ENCODE assay signal across 13 mouse cellular contexts in the genomic region with DNA sequence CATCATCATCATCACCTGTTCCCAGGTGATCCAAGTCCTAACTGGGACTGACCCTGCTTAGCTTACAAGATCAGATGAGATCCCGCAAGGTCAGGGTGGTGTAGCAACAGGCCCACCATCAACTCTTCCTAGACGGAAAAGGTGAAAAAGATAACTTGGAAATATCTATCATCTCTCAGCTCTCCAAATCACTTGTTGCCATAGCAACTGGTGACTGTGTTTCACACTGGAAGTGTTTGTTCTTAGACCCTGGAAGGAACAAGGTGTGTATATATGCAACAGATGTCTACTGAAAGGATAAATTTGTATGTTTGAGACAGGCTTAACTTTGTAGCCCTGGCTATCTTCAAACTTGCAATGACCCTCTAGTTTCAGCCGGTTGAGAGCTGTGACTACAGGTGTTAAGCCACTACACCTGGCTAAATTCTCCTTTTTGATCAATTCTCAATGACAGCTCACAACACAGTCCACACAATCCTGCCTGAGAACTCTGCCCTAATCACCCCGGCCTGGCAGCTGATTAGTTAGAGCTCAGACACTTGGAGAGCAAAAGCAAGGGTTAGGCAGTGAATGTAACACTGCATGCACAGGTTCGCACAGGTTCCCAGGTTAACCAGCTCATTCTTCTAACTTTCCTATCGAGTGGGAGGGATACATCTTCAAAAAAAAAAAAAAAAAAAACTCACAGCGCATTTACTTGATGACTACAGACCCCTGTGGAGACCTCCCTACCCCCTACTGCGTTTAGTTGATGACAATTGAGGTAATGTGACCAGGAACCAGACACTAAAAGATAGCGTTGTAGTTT. TPM values are rescaled to one million over a fixed set of nuclear protein-coding genes. Genes with fewer than 3 reads are reported as not detected.
DNase-seq lines count a peak whose midpoint lies in the region; ATAC-seq and TF ChIP-seq lines count a peak whose summit lies in the region.
"Had no signal": no experiment of that assay in that cellular context is flagged by ENCODE, and none has a peak within 500 bp of the region (broad histone marks: within the 10 kb centered on the region; RNA-seq: fewer than 3 reads in every experiment).

No protein-coding gene starts in this region.

- H3K27me3 ChIP-seq in heart, embryonic 11.5 days (ENCODE audit: control insufficient read depth, insufficient read depth, low read length), result no peaks in the 10 kb centered on the region; the same call in 1 of the 2 replicates
- H3K27me3 ChIP-seq in midbrain, postnatal 0 days (ENCODE audit: insufficient read depth, low read length), result no peaks in the 10 kb centered on the region
- H3K27me3 ChIP-seq in midbrain, embryonic 11.5 days (ENCODE audit: control insufficient read depth, insufficient read depth, low read length), result no peaks in the 10 kb centered on the region
- no peaks in the 10 kb centered on the region for H3K27me3 ChIP-seq in intestine, embryonic 14.5 days (replicated peaks; ENCODE audit: control insufficient read depth, insufficient read depth, low read length)
- H3K27me3 ChIP-seq in small intestine, adult 2 months (ENCODE audit: control insufficient read depth, insufficient read depth, low read length), result no peaks in the 10 kb centered on the region
- 0 out of 2 replicates have a peak, but pooled peaks cover 4% of the 10 kb centered on the region for H3K27me3 ChIP-seq in neural tube, embryonic 15.5 days (replicated peaks)
- H3K27me3 ChIP-seq: embryonic facial prominence, embryonic 13.5 days had no signal

- TF ChIP-seq POLR2A in small intestine, adult 2 months (IDR thresholded peaks at IDR 0.05; ENCODE audit: low read depth, low read length), result no peak

- no peak for ATAC-seq in heart, embryonic 11.5 days (replicated peaks; ENCODE audit: insufficient number of reproducible peaks, low FRiP score, low TSS enrichment)
- no peak for ATAC-seq in midbrain, postnatal 0 days (ENCODE audit: low FRiP score)
- ATAC-seq in midbrain, embryonic 11.5 days (ENCODE audit: low FRiP score), result no peak
- ATAC-seq in intestine, embryonic 14.5 days (replicated peaks; ENCODE audit: low FRiP score, low TSS enrichment, low read depth), result peak; percentile 31; the same call in 1 of the 2 replicates
- ATAC-seq in neural tube, embryonic 15.5 days (ENCODE audit: low FRiP score), result no peak
- ATAC-seq: forebrain, embryonic 16.5 days had no signal

- intact Hi-C loops in heart, postnatal 10 days (cut with DNase I), result no loop called here

- DNase-seq in heart, postnatal 10 days, result no peak
- DNase-seq in midbrain, postnatal 0 days (ENCODE audit: low spot score), result peak; percentile 46
- no peak for DNase-seq in midbrain, embryonic 11.5 days (ENCODE audit: low spot score, missing footprints)
- no peak for DNase-seq in intestine, embryonic 14.5 days (ENCODE audit: low spot score)
- no peak for DNase-seq in layer of hippocampus, postnatal 36 days
- DNase-seq: cerebellum, postnatal 25 days; kidney, adult 11 months had no signal

- no peak overlapping the region for H3K4me3 ChIP-seq in heart, embryonic 11.5 days (ENCODE audit: low read depth, low read length)
- no peak overlapping the region for H3K4me3 ChIP-seq in midbrain, postnatal 0 days (ENCODE audit: low read depth, low read length)
- H3K4me3 ChIP-seq in midbrain, embryonic 11.5 days (ENCODE audit: low read depth, low read length), result no peak overlapping the region
- H3K4me3 ChIP-seq in intestine, embryonic 14.5 days (ENCODE audit: low read depth, low read length), result no peak overlapping the region
- no peak overlapping the region for H3K4me3 ChIP-seq in small intestine, adult 2 months (ENCODE audit: low read depth, low read length)
- no peak overlapping the region for H3K4me3 ChIP-seq in neural tube, embryonic 15.5 days (replicated peaks)
- H3K4me3 ChIP-seq: embryonic facial prominence, embryonic 13.5 days; limb, embryonic 12.5 days had no signal

- peaks cover 11% of the 10 kb centered on the region; the same call in 1 of the 2 replicates for H3K4me1 ChIP-seq in heart, embryonic 11.5 days (ENCODE audit: control insufficient read depth, insufficient read depth, low read length)
- H3K4me1 ChIP-seq in midbrain, postnatal 0 days (ENCODE audit: insufficient read depth, low read length), result no peaks in the 10 kb centered on the region
- no peaks in the 10 kb centered on the region; the same call in 1 of the 2 replicates for H3K4me1 ChIP-seq in midbrain, embryonic 11.5 days (ENCODE audit: control insufficient read depth, insufficient read depth, low read length)
- peaks cover 22% of the 10 kb centered on the region for H3K4me1 ChIP-seq in intestine, embryonic 14.5 days (replicated peaks; ENCODE audit: control insufficient read depth, insufficient read depth, low read length)
- H3K4me1 ChIP-seq in small intestine, adult 2 months (ENCODE audit: control insufficient read depth, insufficient read depth, insufficient read length, low read length), result peaks cover 38% of the 10 kb centered on the region
- H3K4me1 ChIP-seq in neural tube, embryonic 15.5 days, result 0 out of 2 replicates have a peak, but pooled peaks cover 11% of the 10 kb centered on the region
- H3K4me1 ChIP-seq: limb, embryonic 12.5 days had no signal

- H3K36me3 ChIP-seq in heart, embryonic 11.5 days (ENCODE audit: control insufficient read depth, insufficient read depth, low read length), result no peaks in the 10 kb centered on the region
- no peaks in the 10 kb centered on the region for H3K36me3 ChIP-seq in midbrain, postnatal 0 days (ENCODE audit: insufficient read depth, low read length)
- no peaks in the 10 kb centered on the region for H3K36me3 ChIP-seq in midbrain, embryonic 11.5 days (ENCODE audit: control insufficient read depth, insufficient read depth, low read length)
- no peaks in the 10 kb centered on the region for H3K36me3 ChIP-seq in intestine, embryonic 14.5 days (ENCODE audit: control insufficient read depth, insufficient read depth, low read length)
- no peaks in the 10 kb centered on the region for H3K36me3 ChIP-seq in small intestine, adult 2 months (ENCODE audit: control insufficient read depth, insufficient read depth, low read length)
- no peaks in the 10 kb centered on the region for H3K36me3 ChIP-seq in neural tube, embryonic 15.5 days
- H3K36me3 ChIP-seq: embryonic facial prominence, embryonic 13.5 days; limb, embryonic 12.5 days had no signal

- peak overlapping the region; percentile 32; the same call in 1 of the 2 replicates for H3K27ac ChIP-seq in heart, embryonic 11.5 days (ENCODE audit: low read depth, low read length)
- H3K27ac ChIP-seq in midbrain, postnatal 0 days (ENCODE audit: low read depth, low read length), result no peak overlapping the region
- H3K27ac ChIP-seq in midbrain, embryonic 11.5 days (ENCODE audit: low read depth, low read length), result no peak overlapping the region
- H3K27ac ChIP-seq in intestine, embryonic 14.5 days (ENCODE audit: low read depth), result peak overlapping the region; percentile 57; the same call in 1 of the 2 replicates
- peak overlapping the region; percentile 96 for H3K27ac ChIP-seq in small intestine, adult 2 months (ENCODE audit: insufficient read depth, low read depth, low read length)
- H3K27ac ChIP-seq in neural tube, embryonic 15.5 days (replicated peaks), result no peak overlapping the region
- H3K27ac ChIP-seq: limb, embryonic 12.5 days had no signal

- no peak for TF ChIP-seq CTCF in midbrain, postnatal 0 days (IDR thresholded peaks at IDR 0.05)
- no peak for TF ChIP-seq CTCF in small intestine, adult 2 months (IDR thresholded peaks at IDR 0.05; ENCODE audit: extremely low read depth, insufficient read length, insufficient replicate concordance, low read depth, low read length)

- H3K9me3 ChIP-seq in heart, embryonic 11.5 days (replicated peaks; ENCODE audit: control insufficient read depth, low read length), result no peaks in the 10 kb centered on the region
- no peaks in the 10 kb centered on the region for H3K9me3 ChIP-seq in midbrain, postnatal 0 days (ENCODE audit: low read length)
- no peaks in the 10 kb centered on the region for H3K9me3 ChIP-seq in midbrain, embryonic 11.5 days (ENCODE audit: control insufficient read depth, low read length)
- H3K9me3 ChIP-seq in intestine, embryonic 14.5 days (ENCODE audit: control insufficient read depth, low read length), result no peaks in the 10 kb centered on the region
- no peaks in the 10 kb centered on the region for H3K9me3 ChIP-seq in neural tube, embryonic 15.5 days (replicated peaks)
- H3K9me3 ChIP-seq: embryonic facial prominence, embryonic 13.5 days; limb, embryonic 12.5 days had no signal

- 29% methylated on average over 9 of the region's 9 CpGs for WGBS in heart, embryonic 11.5 days (ENCODE audit: insufficient replicate concordance)
- 45% methylated on average over 9 of the region's 9 CpGs for WGBS in midbrain, postnatal 0 days
- 43% methylated on average over 9 of the region's 9 CpGs for WGBS in midbrain, embryonic 11.5 days
- WGBS in intestine, embryonic 14.5 days, result 27% methylated on average over 9 of the region's 9 CpGs
- 24% methylated on average over 9 of the region's 9 CpGs for WGBS in small intestine, adult 2 months
- 27% methylated on average over 9 of the region's 9 CpGs for WGBS in neural tube, embryonic 15.5 days

- H3K9ac ChIP-seq in heart, embryonic 11.5 days (ENCODE audit: low read depth, low read length), result no peak overlapping the region
- no peak overlapping the region for H3K9ac ChIP-seq in midbrain, postnatal 0 days (replicated peaks; ENCODE audit: low read length, poor library complexity, severe bottlenecking)
- H3K9ac ChIP-seq in midbrain, embryonic 11.5 days (ENCODE audit: low read length), result no peak overlapping the region
- H3K9ac ChIP-seq in intestine, embryonic 14.5 days (ENCODE audit: low read length), result no peak overlapping the region
- no peak overlapping the region for H3K9ac ChIP-seq in neural tube, embryonic 15.5 days (replicated peaks)
- H3K9ac ChIP-seq: limb, embryonic 12.5 days had no signal

- H3K4me2 ChIP-seq in heart, embryonic 11.5 days, result peak overlapping the region; percentile 34; the same call in 1 of the 2 replicates
- no peak overlapping the region for H3K4me2 ChIP-seq in midbrain, postnatal 0 days (ENCODE audit: low read depth, low read length, poor library complexity, severe bottlenecking)
- H3K4me2 ChIP-seq in midbrain, embryonic 11.5 days, result no peak overlapping the region
- H3K4me2 ChIP-seq in intestine, embryonic 14.5 days (ENCODE audit: low read length), result no peak overlapping the region
- no peak overlapping the region for H3K4me2 ChIP-seq in neural tube, embryonic 15.5 days
- H3K4me2 ChIP-seq: embryonic facial prominence, embryonic 13.5 days; limb, embryonic 12.5 days had no signal

RNA-seq across cellular contexts. Expression of a gene that starts 3.7 kb away (rescaled TPM):
- 6.3 and 6.6 TPM in 2 replicates for polyA plus RNA-seq in heart, embryonic 11.5 days (2014; fragmentation: Nextera tagmentation; extraction: Ambion mirVana)
- total RNA-seq in heart, postnatal 10 days (2021), result 1 to 10 TPM; 1.4 to 2.2 TPM
- total RNA-seq in midbrain, postnatal 0 days (2014; rRNA removed), result 2.1 and 2.7 TPM in 2 replicates
- 1.2 TPM in 2 replicates for polyA plus RNA-seq in midbrain, postnatal 0 days (2015; fragmentation: Nextera tagmentation; extraction: Ambion mirVana)
- 3.4 TPM in 2 replicates for polyA plus RNA-seq in midbrain, embryonic 11.5 days (2014; fragmentation: Nextera tagmentation; extraction: Ambion mirVana)
- polyA plus RNA-seq in intestine, embryonic 14.5 days (2014; fragmentation: Nextera tagmentation; extraction: Ambion mirVana), result 5.7 and 6.4 TPM in 2 replicates
- 6.6 and 13.0 TPM in 2 replicates for polyA plus RNA-seq in small intestine, adult 2 months (2012; rRNA removed)
- 2.6 and 11.0 TPM in 2 replicates for polyA plus RNA-seq in neural tube, embryonic 15.5 days (2015; fragmentation: Nextera tagmentation; extraction: Ambion mirVana)
- 1 to 10 TPM; 5.3 to 5.6 TPM for total RNA-seq in layer of hippocampus, postnatal 36 days (2021)

RNA-seq across cellular contexts. Expression of a gene that starts 22.1 kb away (rescaled TPM):
- 1.6 and 2.2 TPM in 2 replicates for polyA plus RNA-seq in heart, embryonic 11.5 days (2014; fragmentation: Nextera tagmentation; extraction: Ambion mirVana)
- total RNA-seq in heart, postnatal 10 days (2021), result 1 to 10 TPM in 1 of 2 experiments, under 1 TPM in 1; 0.53 to 1.1 TPM
- 2.0 TPM in 1 of 2 replicates, not detected in the other for total RNA-seq in midbrain, postnatal 0 days (2014; rRNA removed)
- 2.0 TPM in 2 replicates for polyA plus RNA-seq in midbrain, postnatal 0 days (2015; fragmentation: Nextera tagmentation; extraction: Ambion mirVana)
- polyA plus RNA-seq in midbrain, embryonic 11.5 days (2014; fragmentation: Nextera tagmentation; extraction: Ambion mirVana), result 1.1 and 1.4 TPM in 2 replicates
- 11.9 and 49.9 TPM in 2 replicates for polyA plus RNA-seq in intestine, embryonic 14.5 days (2014; fragmentation: Nextera tagmentation; extraction: Ambion mirVana)
- polyA plus RNA-seq in small intestine, adult 2 months (2012; rRNA removed), result 55.9 and 26,246 TPM in 2 replicates
- polyA plus RNA-seq in neural tube, embryonic 15.5 days (2015; fragmentation: Nextera tagmentation; extraction: Ambion mirVana), result 3.1 and 5.8 TPM in 2 replicates
- total RNA-seq in layer of hippocampus, postnatal 36 days (2021), result 1 to 10 TPM; 1.8 to 2.3 TPM

RNA-seq across cellular contexts. Expression of a gene that starts 28.9 kb away (rescaled TPM):
- polyA plus RNA-seq in heart, embryonic 11.5 days (2014; fragmentation: Nextera tagmentation; extraction: Ambion mirVana), result 12.2 and 15.3 TPM in 2 replicates
- 10 to 100 TPM; 20.5 to 25.8 TPM for total RNA-seq in heart, postnatal 10 days (2021)
- 1.2 and 2.5 TPM in 2 replicates for total RNA-seq in midbrain, postnatal 0 days (2014; rRNA removed)
- polyA plus RNA-seq in midbrain, postnatal 0 days (2015; fragmentation: Nextera tagmentation; extraction: Ambion mirVana), result 2.6 and 3.8 TPM in 2 replicates
- polyA plus RNA-seq in midbrain, embryonic 11.5 days (2014; fragmentation: Nextera tagmentation; extraction: Ambion mirVana), result 3.8 and 3.9 TPM in 2 replicates
- 31.1 and 36.2 TPM in 2 replicates for polyA plus RNA-seq in intestine, embryonic 14.5 days (2014; fragmentation: Nextera tagmentation; extraction: Ambion mirVana)
- 154 and 384 TPM in 2 replicates for polyA plus RNA-seq in small intestine, adult 2 months (2012; rRNA removed)
- polyA plus RNA-seq in neural tube, embryonic 15.5 days (2015; fragmentation: Nextera tagmentation; extraction: Ambion mirVana), result 3.0 and 7.4 TPM in 2 replicates
- 1 to 10 TPM; 1.7 to 2.1 TPM for total RNA-seq in layer of hippocampus, postnatal 36 days (2021)

RNA-seq across cellular contexts. Expression of a gene that starts 50.5 kb away (rescaled TPM):
- 219 and 233 TPM in 2 replicates for polyA plus RNA-seq in heart, embryonic 11.5 days (2014; fragmentation: Nextera tagmentation; extraction: Ambion mirVana)
- 100 to 1,000 TPM; 176 to 183 TPM for total RNA-seq in heart, postnatal 10 days (2021)
- total RNA-seq in midbrain, postnatal 0 days (2014; rRNA removed), result 89.3 and 148 TPM in 2 replicates
- polyA plus RNA-seq in midbrain, postnatal 0 days (2015; fragmentation: Nextera tagmentation; extraction: Ambion mirVana), result 133 and 134 TPM in 2 replicates
- polyA plus RNA-seq in midbrain, embryonic 11.5 days (2014; fragmentation: Nextera tagmentation; extraction: Ambion mirVana), result 258 and 272 TPM in 2 replicates
- 269 and 284 TPM in 2 replicates for polyA plus RNA-seq in intestine, embryonic 14.5 days (2014; fragmentation: Nextera tagmentation; extraction: Ambion mirVana)
- 597 and 1,087 TPM in 2 replicates for polyA plus RNA-seq in small intestine, adult 2 months (2012; rRNA removed)
- 99.3 and 144 TPM in 2 replicates for polyA plus RNA-seq in neural tube, embryonic 15.5 days (2015; fragmentation: Nextera tagmentation; extraction: Ambion mirVana)
- 100 to 1,000 TPM; 108 to 109 TPM for total RNA-seq in layer of hippocampus, postnatal 36 days (2021)

Comparison
In these comparisons a context has a peak if more than half of its experiments do, and no peak if none do; other contexts are left out.
1. H3K27ac ChIP-seq: peak in heart, embryonic 11.5 days (single experiment), intestine, embryonic 14.5 days (single experiment) and small intestine, adult 2 months (single experiment); none in midbrain, postnatal 0 days (single experiment), midbrain, embryonic 11.5 days (single experiment) and neural tube, embryonic 15.5 days (single experiment).